Mouse (Mus musculus): ENCODE measurements around the gene Crls1. TPM values are rescaled to one million over a fixed set of nuclear protein-coding genes. Genes with fewer than 3 reads are reported as not detected.

Crls1 gene
- polyA plus RNA-seq, 1 experiment from 2014 or later = 28.0 TPM

DNA sequence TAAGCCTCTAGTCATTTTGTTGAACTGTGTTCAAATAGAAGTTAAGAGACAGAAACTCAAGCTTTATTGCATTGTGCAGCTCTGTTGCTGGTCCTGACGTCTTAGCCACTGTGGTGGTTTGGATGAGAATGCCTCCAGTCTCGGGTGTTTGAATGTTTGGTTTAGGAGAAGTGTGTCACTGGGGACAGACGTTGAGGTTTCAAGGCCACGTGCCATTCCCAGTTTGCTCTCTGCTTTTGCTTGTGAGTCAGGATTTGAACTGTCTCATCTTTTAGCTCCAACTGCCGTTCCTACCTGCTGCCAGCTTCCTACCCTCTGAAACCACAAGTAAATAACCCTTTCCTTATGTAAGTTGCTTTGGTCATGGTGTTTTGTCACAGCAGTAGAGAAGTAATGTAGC is 21.1 kb downstream of the Crls1 start:
- Histone ChIP-seq H3K4me2 (replicated peaks) (no peak overlapping the region), H3K4me1 (no peaks in the 10 kb centered on the region), H3K27me3 (replicated peaks) (no peaks in the 10 kb centered on the region), H3K36me3 (peaks cover 25% of the 10 kb centered on the region), H3K9ac (no peak overlapping the region), H3K9me3 (no peaks in the 10 kb centered on the region), H3K27ac (no peak overlapping the region), H3K4me3 (no peak overlapping the region)
- WGBS = 80% methylated on average over 5 of the region's 5 CpGs
- no peak for ATAC-seq (ENCODE audit: low FRiP score, low read depth)

GRCm38 (mm10) chr2:132869682-132870081 is 23.2 kb downstream of the Crls1 start:
- Histone ChIP-seq H3K9me3 (no peaks in the 10 kb centered on the region), H3K4me3 (no peak overlapping the region), H3K36me3 (peaks cover 15% of the 10 kb centered on the region), H3K4me2 (replicated peaks) (no peak overlapping the region), H3K4me1 (no peaks in the 10 kb centered on the region), H3K27me3 (replicated peaks) (no peaks in the 10 kb centered on the region), H3K9ac (no peak overlapping the region), H3K27ac (no peak overlapping the region)
- WGBS = 88% methylated on average over 5 of the region's 5 CpGs
- no peak for ATAC-seq (ENCODE audit: low FRiP score, low read depth)

GRCm38 (mm10) chr2:132870286-132870685 is 23.8 kb downstream of the Crls1 start:
- peaks cover 4% of the 10 kb centered on the region; the same call in 1 of the 2 replicates for H3K27me3 ChIP-seq (replicated peaks)
- WGBS = 76% methylated on average over 4 of the region's 4 CpGs
- no peak overlapping the region for H3K4me2 ChIP-seq (replicated peaks)
- H3K27ac ChIP-seq = no peak overlapping the region
- no peak overlapping the region for H3K9ac ChIP-seq
- H3K36me3 ChIP-seq = peaks cover 13% of the 10 kb centered on the region
- H3K4me3 ChIP-seq = no peak overlapping the region
- no peaks in the 10 kb centered on the region for H3K4me1 ChIP-seq
- no peak for ATAC-seq (ENCODE audit: low FRiP score, low read depth)
- no peaks in the 10 kb centered on the region for H3K9me3 ChIP-seq

GRCm38 (mm10) chr2:132871663-132872062 is 25.2 kb downstream of the Crls1 start:
- Histone ChIP-seq H3K27me3 (replicated peaks) (peaks cover 5% of the 10 kb centered on the region; the same call in 1 of the 2 replicates), H3K36me3 (peaks cover 6% of the 10 kb centered on the region), H3K4me2 (replicated peaks) (no peak overlapping the region), H3K9me3 (no peaks in the 10 kb centered on the region), H3K4me3 (no peak overlapping the region), H3K4me1 (no peaks in the 10 kb centered on the region), H3K9ac (no peak overlapping the region), H3K27ac (no peak overlapping the region)
- no peak for ATAC-seq (ENCODE audit: low FRiP score, low read depth)
- 69% methylated on average over 3 of the region's 3 CpGs for WGBS

- ATAC-seq (ENCODE audit: low FRiP score, low read depth) = no peak
- Histone ChIP-seq H3K27me3 (replicated peaks) (peaks cover 16% of the 10 kb centered on the region), H3K9ac (no peak overlapping the region), H3K4me1 (peaks cover 2% of the 10 kb centered on the region; the same call in 1 of the 2 replicates), H3K4me2 (replicated peaks) (no peak overlapping the region), H3K27ac (no peak overlapping the region), H3K4me3 (no peak overlapping the region), H3K9me3 (no peaks in the 10 kb centered on the region), H3K36me3 (no peaks in the 10 kb centered on the region)
- 92% methylated on average over 10 of the region's 10 CpGs for WGBS
Observed at GRCm38 (mm10) chr2:132873657-132874326, 27.3 kb downstream of the Crls1 start.

GRCm38 (mm10) chr2:132876991-132877390 is 30.5 kb downstream of the Crls1 start:
- H3K4me2 ChIP-seq (replicated peaks) = no peak overlapping the region
- ATAC-seq (ENCODE audit: low FRiP score, low read depth) = no peak
- H3K27ac ChIP-seq = no peak overlapping the region
- WGBS = 77% methylated on average over 1 of the region's 1 CpGs
- H3K36me3 ChIP-seq = no peaks in the 10 kb centered on the region
- H3K9ac ChIP-seq = no peak overlapping the region
- no peaks in the 10 kb centered on the region for H3K9me3 ChIP-seq
- no peak overlapping the region for H3K4me3 ChIP-seq
- peaks cover 45% of the 10 kb centered on the region for H3K27me3 ChIP-seq (replicated peaks)
- H3K4me1 ChIP-seq = peaks cover 22% of the 10 kb centered on the region

GRCm38 (mm10) chr2:132879261-132880044 is 33.0 kb downstream of the Crls1 start:
- no peak overlapping the region for H3K27ac ChIP-seq
- peaks cover 22% of the 10 kb centered on the region for H3K4me1 ChIP-seq
- peak overlapping the region; percentile 51 for H3K4me3 ChIP-seq
- H3K27me3 ChIP-seq (replicated peaks) = peaks cover 45% of the 10 kb centered on the region
- no peaks in the 10 kb centered on the region for H3K9me3 ChIP-seq
- H3K4me2 ChIP-seq (replicated peaks) = peak overlapping the region; percentile 97
- peak; percentile 75 for ATAC-seq (ENCODE audit: low FRiP score, low read depth)
- H3K9ac ChIP-seq = peak overlapping the region; percentile 22; the same call in 1 of the 2 replicates
- WGBS = under 1% methylated on average over 58 of the region's 58 CpGs
- no peaks in the 10 kb centered on the region for H3K36me3 ChIP-seq

DNA sequence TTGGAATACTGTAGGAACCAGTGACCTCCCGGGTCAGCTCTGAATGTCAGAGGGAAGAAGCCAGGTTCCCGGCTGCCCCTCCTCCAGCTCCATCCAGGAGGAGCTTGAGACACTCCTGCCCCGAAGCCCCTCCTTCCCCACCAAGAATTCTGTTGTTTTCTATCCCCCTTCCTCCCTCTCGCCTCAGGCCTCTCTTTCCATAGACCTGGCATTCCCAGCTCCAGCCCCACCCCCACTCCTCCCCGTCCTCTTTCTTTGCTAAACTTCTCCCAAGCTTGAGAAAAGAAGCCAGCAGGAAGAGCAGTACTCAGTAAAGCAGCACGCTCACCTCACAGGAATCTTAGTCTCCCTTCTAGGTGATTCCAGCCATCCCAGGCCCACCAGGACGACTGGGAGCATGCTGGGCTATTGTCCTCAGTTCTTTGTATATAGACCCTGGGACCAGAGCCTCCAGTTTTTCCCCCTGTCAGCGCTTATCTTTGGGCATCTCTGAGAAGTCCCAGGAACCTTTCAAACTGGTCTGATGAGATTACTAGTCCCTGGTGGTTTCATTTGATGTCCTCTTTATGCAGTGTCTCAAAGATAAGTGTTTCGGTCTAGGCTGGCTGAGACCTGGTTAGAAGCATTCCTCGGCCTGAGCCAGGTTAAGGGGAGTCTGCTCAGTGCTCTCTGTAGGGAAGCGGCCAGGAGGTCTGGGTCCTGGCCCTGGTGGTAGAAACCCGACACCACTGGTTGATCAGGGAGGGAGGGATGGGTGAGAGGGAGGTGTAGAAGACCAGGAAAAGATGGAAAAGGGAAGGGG is 34.6 kb downstream of the Crls1 start, which contains the start of gene Lrrn4:
Gene Lrrn4 (minus strand): TSS at position 48 of the 802 bp plus-strand sequence.
- H3K4me2 ChIP-seq (replicated peaks) = peak within 1 kb of the TSS; percentile 97
- peak within 1 kb of the TSS; percentile 51 for H3K4me3 ChIP-seq
- 7% methylated on average over 12 of the region's 12 CpGs for WGBS
- H3K9ac ChIP-seq = no peak within 1 kb of the TSS
- H3K36me3 ChIP-seq = no peaks in the 10 kb centered on the region
- peaks cover 22% of the 10 kb centered on the region for H3K4me1 ChIP-seq
- ATAC-seq (ENCODE audit: low FRiP score, low read depth) = no peak
- peaks cover 41% of the 10 kb centered on the region for H3K27me3 ChIP-seq (replicated peaks)
- H3K27ac ChIP-seq = no peak within 1 kb of the TSS
- no peaks in the 10 kb centered on the region for H3K9me3 ChIP-seq

- ATAC-seq (ENCODE audit: low FRiP score, low read depth) = no peak
- H3K4me1 ChIP-seq = peaks cover 13% of the 10 kb centered on the region
- peaks cover 23% of the 10 kb centered on the region for H3K27me3 ChIP-seq (replicated peaks)
- no peak overlapping the region for H3K9ac ChIP-seq
- H3K4me2 ChIP-seq (replicated peaks) = no peak overlapping the region
- WGBS = 81% methylated on average over 8 of the region's 8 CpGs
- H3K27ac ChIP-seq = no peak overlapping the region
- H3K9me3 ChIP-seq = no peaks in the 10 kb centered on the region
- H3K4me3 ChIP-seq = no peak overlapping the region
- H3K36me3 ChIP-seq = no peaks in the 10 kb centered on the region
Observed at GRCm38 (mm10) chr2:132884303-132884967, 38.0 kb downstream of the Crls1 start.

GRCm38 (mm10) chr2:132885312-132885711 is 38.8 kb downstream of the Crls1 start:
- Histone ChIP-seq H3K27ac (no peak overlapping the region), H3K27me3 (replicated peaks) (peaks cover 14% of the 10 kb centered on the region; the same call in 1 of the 2 replicates), H3K4me1 (0 out of 2 replicates have a peak, but pooled peaks cover 6% of the 10 kb centered on the region), H3K4me3 (no peak overlapping the region), H3K36me3 (no peaks in the 10 kb centered on the region), H3K4me2 (replicated peaks) (no peak overlapping the region), H3K9ac (no peak overlapping the region), H3K9me3 (no peaks in the 10 kb centered on the region)
- no peak for ATAC-seq (ENCODE audit: low FRiP score, low read depth)
- 90% methylated on average over 7 of the region's 7 CpGs for WGBS

- no peak overlapping the region for H3K9ac ChIP-seq
- WGBS = 87% methylated on average over 5 of the region's 5 CpGs
- no peaks in the 10 kb centered on the region for H3K9me3 ChIP-seq
- H3K36me3 ChIP-seq = no peaks in the 10 kb centered on the region
- no peak overlapping the region for H3K4me3 ChIP-seq
- no peak overlapping the region for H3K4me2 ChIP-seq (replicated peaks)
- H3K27ac ChIP-seq = no peak overlapping the region
- H3K4me1 ChIP-seq = no peaks in the 10 kb centered on the region
- no peak for ATAC-seq (ENCODE audit: low FRiP score, low read depth)
- H3K27me3 ChIP-seq (replicated peaks) = no peaks in the 10 kb centered on the region
Observed at GRCm38 (mm10) chr2:132893826-132894225, 47.4 kb downstream of the Crls1 start.

Measured in neural tube, embryonic 12.5 days (tissue).